Mouse (Mus musculus): ENCODE measurements around the gene Tprn. TPM values are rescaled to one million over a fixed set of nuclear protein-coding genes. Genes with fewer than 3 reads are reported as not detected.
A peak's percentile ranks its signal among the peaks of the same experiment; 100 is the strongest.

The Tprn gene
- total RNA-seq, 2 experiments from 2014 or later: 7.4 to 7.7 TPM

DNA sequence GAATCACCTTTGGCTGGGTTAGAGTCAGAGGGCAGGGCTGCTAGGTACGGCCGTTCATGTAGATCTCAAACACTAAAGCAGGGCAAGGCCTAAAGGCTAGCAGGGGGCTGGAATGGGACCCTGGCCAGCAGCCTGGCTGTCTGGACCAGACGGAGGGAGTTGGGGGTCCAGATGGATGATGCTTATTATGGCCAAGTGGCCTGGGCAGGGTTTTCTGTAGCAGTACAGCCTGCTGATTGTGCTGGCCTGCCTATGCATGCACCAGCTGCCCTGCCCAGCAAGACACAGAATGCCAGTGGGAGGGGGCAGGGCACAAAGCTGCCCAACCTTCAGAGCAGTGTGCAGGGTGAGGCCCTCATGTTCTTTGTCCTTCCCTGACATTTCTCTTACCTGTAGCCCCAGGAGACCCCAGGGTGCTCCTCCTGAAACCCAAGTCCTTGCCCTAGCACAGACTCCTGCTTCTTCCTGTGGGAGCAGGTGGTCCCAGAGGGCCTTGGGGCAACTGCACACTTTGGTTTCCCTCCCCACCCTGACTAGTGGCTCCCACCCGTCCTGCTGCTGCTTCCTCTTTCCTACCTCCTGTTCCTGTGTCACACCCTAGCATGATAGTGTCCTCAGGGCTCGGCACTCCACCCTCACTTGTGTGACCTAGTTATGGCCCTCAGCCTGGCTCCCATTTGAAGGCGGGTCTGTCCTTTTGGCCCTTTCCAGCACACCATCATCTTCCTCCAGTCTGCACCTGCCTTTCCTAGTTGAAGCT lies 3.7 kb downstream of the Tprn start:
- DNase-seq: peak; percentile 49 to 76

DNA sequence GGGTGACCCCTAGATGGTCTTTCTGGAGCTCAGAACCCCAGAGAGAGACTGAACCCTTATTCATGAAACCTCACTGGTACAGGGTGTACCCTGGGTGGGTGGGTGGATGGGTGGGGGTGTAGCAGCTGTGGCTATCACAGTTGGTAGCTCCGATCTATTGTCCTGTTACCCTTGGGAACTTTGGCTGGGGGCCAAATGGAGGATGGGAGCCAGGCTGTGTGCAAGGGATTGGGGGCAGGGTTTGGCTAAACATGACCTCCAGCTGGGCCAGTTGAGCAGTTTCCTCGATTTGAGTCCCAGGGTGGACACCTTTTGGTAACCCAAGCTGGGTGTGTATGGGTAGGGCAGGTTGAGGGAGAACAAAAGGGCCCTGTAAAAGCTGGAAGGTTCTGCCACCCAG lies 4.3 kb downstream of the Tprn start:
- DNase-seq: peak; percentile 59 to 73

DNA sequence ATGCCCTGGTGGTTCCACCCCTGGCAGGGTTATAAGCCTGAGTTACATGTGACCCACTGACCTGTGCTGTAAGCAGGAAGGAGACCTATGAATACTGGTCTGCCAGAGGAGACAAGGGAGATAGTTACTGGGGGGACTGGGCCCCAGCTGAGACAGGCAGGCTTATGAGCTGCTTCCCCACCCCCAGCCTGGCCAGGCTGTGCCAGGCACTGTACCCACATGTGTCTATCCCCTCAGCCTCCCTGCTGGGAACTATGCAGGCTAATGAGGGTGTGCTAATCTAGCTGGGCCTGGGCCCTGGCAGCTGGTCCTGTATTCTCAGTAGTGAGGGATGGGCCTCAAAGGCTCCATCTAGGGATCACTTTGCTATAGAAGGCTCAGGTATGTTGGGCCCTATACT lies 4.8 kb downstream of the Tprn start:
- DNase-seq: no peak

DNA sequence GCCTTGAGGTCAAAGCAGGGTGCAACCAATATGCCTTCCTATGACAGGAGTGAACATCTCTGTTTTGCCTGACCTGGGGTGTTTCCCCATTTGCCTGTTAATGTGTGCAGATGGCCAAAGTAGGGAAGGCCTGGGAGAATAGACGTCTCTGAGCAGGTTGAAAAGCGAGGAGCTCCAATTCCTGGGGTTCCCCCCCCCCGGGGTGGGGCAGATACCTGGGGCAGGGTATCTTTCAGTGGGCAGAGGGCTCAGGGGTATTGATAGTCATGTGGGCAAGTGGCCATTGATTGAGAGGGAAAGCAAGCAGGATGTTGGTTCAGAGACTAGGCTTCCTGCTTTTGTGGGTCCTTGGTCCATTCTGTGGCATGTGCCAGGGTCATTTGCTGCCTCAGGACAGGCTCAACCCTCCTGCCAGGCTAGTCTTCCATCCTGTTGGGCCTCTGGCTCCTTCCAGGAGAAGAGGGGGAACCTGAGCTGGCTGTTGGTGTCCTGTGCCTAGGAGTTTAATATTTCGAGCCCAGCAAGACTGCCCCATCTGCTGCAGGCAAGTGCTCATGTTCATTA lies 5.4 kb downstream of the Tprn start:
- no peak for DNase-seq

DNA sequence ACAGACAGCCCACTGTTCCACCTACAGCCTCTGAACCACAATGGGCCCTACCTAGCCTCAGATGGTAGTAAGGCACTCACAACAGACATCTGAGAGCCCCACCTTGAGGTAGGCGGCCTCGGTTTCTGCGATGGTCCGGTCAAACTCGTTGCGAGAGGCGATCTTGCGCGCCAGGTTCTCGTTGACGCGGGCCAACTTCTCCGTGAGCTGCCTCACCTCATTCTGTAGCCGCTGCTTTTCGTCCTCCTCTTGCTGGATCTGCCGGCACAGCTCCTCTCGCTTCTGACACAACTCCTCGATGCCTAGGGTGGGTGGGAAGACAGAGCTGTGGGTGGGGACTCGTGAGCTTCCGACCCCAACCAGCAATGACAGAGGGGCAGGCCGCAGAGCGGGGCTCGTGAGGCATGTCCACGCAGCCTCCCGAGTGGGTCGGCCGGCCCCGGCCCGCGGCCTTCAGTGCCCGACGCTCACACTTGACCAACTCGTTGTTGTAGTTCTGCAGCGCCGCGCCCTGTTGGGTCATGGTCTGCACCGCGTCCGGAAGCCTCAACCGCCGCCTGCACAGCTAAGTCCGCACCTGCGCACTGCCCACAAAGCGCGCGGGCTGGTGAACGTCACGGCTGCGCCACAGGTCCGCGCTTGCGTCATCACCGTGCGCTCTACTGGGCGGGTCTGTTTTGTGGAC lies 9.6 kb downstream of the Tprn start, which contains the start of the genes Ssna1 and Anapc2:
Ssna1 (minus strand) TSS at position 612 of the 685 bp plus-strand sequence.
Anapc2 (plus strand) TSS at position 652 of the 685 bp plus-strand sequence.
- peak; percentile 97 to 99 for DNase-seq

DNA sequence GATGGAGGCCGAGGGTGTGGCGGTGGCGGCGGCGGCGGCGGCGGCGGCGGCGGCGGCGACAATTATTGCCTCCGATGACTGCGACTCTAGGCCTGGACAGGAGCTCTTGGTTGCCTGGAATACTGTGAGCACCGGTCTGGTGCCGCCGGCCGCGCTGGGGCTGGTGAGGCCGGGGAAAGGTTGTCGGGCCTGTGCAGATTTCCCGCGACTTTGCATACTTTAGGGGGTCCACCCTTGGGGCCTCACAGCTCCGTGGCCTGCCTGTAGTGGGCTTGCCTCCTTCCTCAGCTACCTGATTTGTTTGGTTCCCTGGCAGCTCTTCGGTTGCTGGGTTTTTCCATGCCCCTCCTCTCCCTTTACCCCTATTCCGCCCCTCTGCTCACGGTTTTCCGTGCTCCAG lies 10.1 kb downstream of the Tprn start:
- DNase-seq: no peak

DNA sequence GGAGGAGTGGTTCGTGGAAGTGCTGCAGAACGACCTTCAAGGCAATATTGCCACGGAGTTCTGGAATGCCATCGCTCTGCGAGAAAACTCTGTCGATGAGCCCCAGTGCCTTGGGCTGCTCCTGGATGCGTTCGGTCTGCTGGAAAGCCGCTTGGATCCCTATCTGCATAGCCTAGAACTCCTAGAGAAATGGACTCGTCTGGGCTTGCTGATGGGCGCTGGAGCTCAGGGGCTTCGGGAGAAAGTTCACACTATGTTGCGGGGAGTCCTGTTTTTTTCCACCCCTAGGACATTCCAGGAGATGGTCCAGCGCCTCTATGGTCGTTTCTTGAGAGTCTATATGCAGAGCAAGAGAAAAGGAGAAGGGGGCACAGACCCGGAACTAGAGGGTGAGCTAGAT lies 10.6 kb downstream of the Tprn start:
- no peak for DNase-seq

DNA sequence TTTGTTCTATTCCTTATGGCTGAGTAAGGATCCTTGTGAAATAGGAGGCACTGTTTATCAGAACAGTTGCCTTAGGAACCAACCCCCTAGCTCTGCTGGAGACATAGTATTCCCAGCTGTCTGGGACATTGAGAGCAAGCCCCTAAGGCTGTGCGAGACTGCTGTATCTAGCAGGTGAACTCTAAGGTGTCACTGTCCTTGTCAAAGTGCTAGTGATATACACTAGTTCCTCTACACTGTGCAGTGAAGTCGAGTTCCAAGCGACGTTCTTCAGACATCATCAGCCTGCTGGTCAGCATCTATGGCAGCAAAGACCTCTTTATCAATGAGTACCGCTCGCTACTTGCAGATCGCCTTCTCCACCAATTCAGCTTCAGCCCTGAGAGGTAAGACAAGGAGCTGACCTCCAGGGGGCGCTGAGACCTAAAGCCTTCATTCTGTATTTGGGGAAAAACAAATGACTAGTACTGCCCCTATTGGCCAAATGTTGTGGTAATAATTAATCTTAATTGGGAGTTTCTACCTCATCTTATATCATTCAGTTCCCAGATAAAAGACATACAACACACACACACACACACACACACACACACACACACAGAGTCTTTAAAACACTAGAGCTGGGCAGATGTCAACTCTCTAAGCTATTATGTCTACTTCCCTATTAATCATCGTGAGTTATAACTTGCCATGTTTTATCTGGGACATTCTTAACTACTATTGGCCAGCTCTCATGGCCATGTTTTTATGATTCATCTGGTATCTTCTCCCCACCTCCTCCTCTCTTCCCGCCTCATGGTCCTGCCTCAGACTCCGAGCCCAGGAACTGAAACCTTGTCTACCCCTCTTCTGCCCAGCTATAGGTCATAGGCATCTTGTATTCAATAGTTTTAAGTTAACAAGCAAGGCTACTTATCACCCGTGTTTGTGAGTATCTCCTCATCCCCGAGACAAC lies 16.8 kb downstream of the Tprn start:
- peak; percentile 73 to 90 for DNase-seq

DNA sequence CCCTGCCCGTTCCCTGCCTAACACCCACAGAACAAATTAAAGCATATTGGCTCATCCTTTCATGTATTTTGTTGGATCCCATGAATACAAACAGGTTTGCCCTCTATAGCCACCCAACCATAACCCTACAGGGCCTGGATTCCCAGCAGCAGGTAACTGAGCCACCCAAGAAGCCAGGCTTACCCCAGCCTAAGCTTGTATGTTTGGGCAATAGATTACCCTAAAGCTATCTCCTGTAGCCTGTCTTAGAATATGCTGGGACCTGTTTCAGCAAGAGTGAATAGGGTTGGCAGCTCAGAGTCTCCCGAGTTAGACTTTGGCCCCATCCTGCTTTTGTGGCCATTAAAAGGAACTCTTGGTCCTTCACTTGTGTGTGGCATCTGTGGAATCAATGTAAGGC lies 23.1 kb downstream of the Tprn start:
- no peak for DNase-seq

DNA sequence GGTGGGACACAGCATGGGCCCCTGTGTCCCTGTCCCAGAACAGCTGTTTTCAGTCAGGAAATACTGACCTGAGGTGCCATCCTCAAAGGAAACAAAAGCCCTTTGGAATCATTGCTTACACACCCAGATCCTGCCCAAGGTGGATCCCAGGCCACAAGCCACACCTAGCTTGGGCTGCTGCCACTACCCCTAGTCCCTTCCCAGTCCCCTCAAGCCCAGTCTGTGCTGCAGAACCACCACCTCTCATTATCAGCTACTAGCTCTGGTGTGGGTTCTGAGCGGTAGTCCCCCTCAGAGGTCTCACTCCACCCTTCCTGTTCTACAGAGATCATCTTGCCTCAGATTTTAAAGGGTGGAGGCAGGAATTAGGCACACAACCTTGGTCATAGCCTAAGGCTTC lies 23.9 kb downstream of the Tprn start:
- no peak for DNase-seq

DNA sequence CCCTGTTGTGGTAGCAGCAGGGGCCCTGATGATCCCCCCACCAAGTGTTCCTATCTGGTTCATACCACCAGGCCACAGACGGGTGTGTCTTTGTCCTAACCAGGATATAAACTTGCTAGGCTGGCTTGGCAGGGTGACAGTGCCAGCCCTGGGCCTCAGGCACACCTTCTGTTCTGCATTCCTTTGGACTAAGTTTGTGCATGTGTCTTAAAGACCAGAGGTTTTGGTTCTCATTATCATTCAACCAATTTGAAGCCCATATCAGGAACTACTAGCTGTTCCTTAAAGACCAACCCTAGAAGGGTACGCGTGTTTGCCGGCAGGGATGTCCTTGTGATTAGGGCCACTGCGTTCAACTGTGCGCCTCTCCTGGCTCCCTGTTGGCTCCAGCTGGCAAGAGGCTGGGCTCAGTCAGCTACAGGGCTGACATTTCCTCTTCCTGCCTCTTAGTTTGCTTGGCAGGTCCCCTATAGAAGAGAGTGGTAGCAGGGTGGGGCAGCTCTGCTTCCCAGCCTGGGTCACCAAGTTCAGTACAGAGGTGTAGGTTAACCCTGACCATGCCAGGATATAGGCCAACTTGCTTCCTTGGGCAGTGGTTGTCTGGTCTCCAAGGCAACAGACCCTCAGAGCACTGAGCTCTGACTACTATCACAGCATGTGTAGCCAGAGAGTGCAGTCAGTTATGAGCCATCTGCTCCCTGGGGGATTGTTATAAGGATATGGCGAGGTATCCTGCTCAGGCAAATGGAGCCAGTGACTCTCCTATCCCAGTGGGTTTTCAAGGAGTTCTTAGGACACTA lies 24.6 kb downstream of the Tprn start:
- DNase-seq: peak; percentile 36 to 56

DNA sequence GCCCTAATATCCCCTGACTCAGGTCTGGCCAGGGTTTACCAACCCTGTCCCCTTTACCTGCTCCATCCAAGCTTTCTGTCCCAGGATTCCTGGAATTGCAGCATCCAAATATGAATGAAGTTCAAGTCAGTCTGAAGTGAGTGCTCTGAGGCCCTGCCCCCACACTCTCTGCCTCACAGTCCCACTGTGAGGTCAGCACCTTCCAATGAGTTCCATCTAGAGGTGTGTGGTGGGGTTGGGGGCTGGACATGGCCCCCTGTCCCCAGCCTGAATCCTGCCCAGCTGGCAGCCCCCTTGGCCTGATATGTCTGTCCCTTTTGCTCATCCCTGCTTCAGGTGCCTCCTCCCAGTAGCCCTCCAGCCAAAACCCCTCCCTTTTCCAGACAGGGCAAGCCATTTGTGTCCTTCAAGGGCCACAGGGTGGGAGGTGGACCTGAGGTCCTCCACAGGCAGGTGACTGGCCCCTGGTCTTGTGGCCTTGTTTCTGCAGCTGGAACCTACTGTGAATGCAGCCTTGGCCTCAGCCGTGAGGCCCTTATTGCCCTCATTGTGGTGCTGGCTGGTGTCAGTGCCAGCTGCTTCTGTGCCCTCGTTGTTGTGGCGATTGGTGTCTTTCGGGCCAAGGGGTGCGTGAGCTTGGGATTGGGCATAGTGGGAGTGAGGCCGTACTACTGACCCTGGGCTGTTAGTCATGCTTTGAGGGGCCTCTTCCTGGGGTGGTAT lies 25.7 kb downstream of the Tprn start, which contains the start of gene Tmem210:
Tmem210 (plus strand) TSS at position 219 of the 723 bp plus-strand sequence.
- no peak for DNase-seq

DNA sequence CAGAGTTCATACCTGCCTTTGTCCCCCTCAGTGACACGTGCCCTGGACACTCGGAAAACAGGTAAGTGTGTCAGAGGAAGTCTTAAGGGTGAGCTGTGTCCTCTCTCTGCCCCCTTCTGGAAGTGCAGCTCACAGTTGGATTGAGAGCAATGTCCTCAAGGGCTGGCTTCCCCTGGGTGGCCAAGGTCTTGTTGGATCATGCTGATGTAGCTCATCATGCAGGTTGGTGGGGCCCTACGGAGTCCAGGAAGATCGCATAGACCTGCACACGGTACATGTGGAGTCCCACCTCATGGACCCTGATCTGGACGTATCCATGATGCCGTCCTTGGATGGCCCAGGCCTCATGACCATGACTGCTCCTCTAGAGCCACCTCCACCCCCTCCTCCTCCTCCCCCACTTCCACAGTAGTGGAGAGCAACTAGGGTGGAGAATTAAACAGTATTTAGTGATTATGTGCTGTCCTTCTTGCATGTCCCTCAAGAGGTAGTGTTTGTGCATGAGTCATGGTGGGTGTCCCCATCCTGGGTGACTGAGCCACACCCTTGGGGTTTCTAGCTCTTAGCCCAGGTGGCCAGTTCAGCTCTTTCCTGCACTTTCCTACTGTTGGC lies 26.4 kb downstream of the Tprn start:
- DNase-seq: no peak

DNA sequence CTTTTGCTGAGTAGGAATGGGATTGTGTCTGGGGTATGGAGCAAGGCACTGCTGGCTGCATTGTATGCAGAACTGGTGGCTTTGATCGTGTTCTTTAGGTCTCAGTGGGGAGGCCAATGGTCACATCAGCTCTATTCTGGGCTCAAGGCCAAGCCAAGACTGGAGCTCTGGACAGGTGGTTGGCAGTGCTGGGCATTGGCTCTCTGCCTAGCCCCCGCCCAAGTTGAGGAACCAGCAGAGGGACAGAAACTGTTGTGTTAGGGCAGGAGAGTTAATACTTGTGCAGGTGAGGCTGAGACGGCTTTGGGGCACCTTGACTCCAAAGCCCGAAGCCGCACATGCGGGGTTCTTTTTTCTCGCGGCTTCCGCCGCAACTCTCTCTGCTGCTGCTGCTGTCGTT lies 27.2 kb downstream of the Tprn start, which contains the start of gene Lrrc26:
Lrrc26 (plus strand) TSS at position 265 of the 400 bp plus-strand sequence.
- DNase-seq: peak in 1 of 2 experiments; percentile 45

DNA sequence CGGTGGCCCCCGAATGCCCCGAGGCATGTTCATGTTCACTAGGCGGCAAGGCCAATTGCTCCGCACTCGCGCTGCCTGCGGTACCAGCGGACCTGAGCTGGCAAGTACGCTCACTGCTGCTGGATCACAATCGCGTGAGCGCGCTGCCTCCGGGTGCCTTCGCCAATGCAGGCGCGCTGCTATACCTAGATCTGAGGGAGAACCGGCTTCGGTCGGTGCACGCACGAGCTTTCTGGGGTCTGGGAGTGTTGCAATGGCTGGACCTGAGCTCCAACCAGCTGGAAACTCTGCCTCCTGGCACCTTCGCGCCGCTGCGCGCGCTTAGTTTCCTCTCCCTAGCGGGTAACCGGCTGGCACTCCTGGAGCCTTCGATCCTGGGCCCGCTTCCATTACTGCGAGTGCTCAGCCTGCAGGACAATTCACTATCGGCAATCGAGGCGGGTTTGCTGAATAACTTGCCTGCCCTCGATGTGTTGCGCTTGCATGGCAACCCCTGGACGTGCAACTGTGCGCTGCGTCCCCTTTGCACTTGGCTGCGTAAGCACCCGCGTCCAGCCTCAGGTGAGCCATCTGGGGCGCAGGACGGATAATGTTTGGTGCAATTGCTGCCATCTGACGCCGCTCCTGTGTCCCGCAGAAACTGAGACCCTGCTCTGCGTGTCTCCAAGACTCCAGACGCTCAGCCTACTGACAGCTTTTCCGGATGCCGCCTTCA lies 27.8 kb downstream of the Tprn start:
- DNase-seq: peak in 1 of 2 experiments; percentile 42

DNA sequence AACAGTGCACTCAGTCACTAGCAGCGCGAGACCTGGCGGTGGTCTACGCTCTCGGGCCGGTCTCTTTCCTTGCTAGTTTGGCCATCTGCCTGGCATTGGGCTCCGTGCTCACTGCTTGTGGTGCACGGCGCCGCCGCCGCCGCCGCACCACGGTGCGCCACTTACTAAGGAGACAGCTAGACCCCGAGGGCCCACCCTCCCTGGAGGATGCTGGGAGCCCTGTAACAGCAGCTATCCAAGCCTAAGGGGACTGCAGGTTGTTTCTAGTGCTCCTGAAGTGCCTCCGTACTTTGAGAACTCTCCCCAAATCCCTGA lies 28.4 kb downstream of the Tprn start:
- DNase-seq: peak; percentile 22 to 34

DNA sequence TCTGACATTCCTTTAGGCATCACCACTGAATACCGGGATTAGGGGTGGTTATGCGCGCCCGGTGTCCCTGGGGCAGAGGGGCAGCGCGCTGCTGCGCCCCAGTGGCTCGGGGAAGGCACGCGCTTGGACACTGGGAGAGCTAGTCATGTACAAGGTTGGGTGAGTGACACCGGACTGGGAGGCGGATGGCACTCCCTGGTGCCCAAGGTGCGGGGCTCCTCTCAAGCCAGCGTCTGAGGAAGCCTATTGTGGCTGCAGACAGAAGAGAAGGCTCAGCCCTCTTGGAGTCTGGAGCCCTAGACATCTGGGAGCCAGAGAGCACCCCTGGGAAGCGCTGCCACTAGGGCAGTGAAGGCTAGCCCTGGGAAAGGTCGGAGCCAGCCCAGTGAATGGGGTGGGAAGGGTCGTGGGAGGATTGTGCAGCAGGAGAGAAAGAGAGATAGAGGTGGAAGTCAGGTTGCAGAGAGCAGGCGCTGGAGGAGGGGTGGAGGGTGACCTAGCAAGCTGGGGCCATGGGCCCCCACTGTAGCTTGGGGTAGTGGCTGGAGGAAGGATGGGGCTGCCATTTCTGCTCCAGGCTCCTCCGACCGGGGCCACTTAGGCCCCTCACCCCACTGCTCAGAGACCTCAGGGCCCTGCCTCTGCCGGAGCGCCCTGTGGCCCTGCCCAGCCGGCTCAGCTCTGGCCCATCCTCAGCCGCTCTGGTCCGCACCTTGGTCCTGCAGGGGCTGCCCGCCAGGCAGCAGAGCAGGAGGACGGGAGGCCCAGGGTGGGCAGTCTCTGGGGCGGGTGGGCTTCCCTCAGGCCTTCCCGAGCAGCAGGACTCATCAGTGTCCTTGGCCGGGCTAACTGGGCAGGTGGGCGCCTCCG lies 29.0 kb downstream of the Tprn start:
- DNase-seq: peak; percentile 29 to 55

DNA sequence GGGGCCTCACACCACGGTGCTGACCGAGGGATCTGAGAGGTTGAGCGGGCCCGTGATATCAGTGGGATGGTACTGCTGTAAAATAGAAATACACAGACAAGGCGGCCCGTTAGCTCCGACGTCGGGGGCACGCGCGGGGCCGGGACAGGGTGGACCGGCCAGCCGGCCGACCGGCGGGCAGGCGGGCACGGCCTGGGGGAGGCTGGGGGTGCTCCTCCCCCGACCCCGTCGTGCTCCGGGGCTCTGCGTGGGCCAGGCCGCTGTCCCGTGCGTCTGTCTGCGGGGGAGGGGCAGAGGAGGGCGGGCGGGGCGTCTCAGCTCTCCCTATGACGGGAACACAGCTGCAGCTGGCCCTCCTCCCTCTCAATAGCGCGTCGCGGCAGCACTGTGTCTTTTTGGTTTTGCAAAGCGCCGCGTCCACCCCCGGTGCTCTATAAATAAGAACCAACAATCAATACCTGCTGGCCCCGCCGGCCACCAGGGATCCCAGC lies 29.7 kb downstream of the Tprn start:
- DNase-seq: peak; percentile 49 to 59

Data from heart, adult 18-20 months (tissue).